Mouse (Mus musculus) kidney, adult 2 months (tissue): Measurements from ENCODE around the gene Ube2dnl1.

Experiments
- CTCF ChIP-seq: fragments of 200-500 bp; conservative IDR thresholded peaks from 2 replicates; pipeline ENCODE4 v1.5.1; 2011; ENCODE audit warnings: low read depth, mild to moderate bottlenecking, control low read depth, low read length, moderate library complexity, mixed read lengths; ENCODE audit not compliant: insufficient read depth, insufficient read length
- POLR2A ChIP-seq: fragments of 200-500 bp; IDR thresholded peaks from one replicate; pipeline ENCODE4 v1.6.1; 2011; ENCODE audit warnings: low read depth, low read length, control low read depth

DNA sequence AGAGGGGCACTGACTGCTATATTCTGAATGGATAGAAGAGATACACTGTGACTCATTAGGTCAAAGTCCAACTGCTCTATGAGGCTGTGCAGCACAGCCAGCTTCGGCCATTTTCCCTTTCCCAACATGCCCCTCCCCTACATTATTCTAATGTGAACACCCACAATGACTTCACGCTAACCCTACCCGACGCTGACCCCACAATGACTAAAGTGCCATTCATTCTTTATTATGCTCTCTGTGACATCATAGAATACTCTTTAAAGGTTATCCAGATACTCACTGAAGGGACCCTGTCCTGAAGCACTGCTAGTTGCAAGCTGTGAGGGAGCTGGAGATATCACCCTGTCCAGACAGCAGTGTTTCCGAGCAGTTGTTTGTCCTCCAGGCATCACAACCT lies at the start of gene Ube2dnl1:
- TF ChIP-seq CTCF (no peak), POLR2A (no peak)
